Mouse (Mus musculus): ENCODE data around the gene Zfp593. TPM values are rescaled to one million over a fixed set of nuclear protein-coding genes. Genes with fewer than 3 reads are reported as not detected.

Gene Zfp593
- not detected for polyA plus RNA-seq (2014; fragmentation: Illumina TruSeq; extraction: RNeasy Lipid Tissue Mini Kit (QIAGEN cat#74804); ENCODE audit: low read depth, low replicate concordance)

GRCm38 (mm10) chr4:134245148-134245843 is at the start of gene Zfp593:
Zfp593 (minus strand) TSS chr4:134245592.

GRCm38 (mm10) chr4:134287575-134288025 is 42.2 kb upstream of the Zfp593 start, which contains the start of gene Pdik1l:
Pdik1l (minus strand) TSS chr4:134287895.

GRCm38 (mm10) chr4:134253722-134254324 is 8.4 kb upstream of the Zfp593 start, which contains the start of gene Grrp1:
Grrp1 (minus strand) TSS chr4:134254106.

GRCm38 (mm10) chr4:134246719-134247258 is 1.4 kb upstream of the Zfp593 start, which contains the start of gene Gm30191:
Gm30191 (plus strand) TSS chr4:134246935.

GRCm38 (mm10) chr4:134243516-134244250 is 1.7 kb downstream of the Zfp593 start, which contains the start of gene E130218I03Rik:
E130218I03Rik (plus strand) TSS chr4:134243662.

GRCm38 (mm10) chr4:134238279-134238651 is 7.1 kb downstream of the Zfp593 start, which contains the start of gene Cnksr1:
Cnksr1 (minus strand) TSS chr4:134238399.

GRCm38 (mm10) chr4:134227194-134227593 is 18.2 kb downstream of the Zfp593 start, which contains the start of gene Catsper4:
Catsper4 (minus strand) TSS chr4:134227383.

GRCm38 (mm10) chr4:134202904-134203303 is 42.5 kb downstream of the Zfp593 start, which contains the start of gene Gm7534:
Gm7534 (minus strand) TSS chr4:134203004.

Other genes starting within 250 kb of the Zfp593 start
- gene Dhdds, start 244.7 kb downstream of the Zfp593 start, polyA plus RNA-seq (2014; fragmentation: Illumina TruSeq; extraction: RNeasy Lipid Tissue Mini Kit (QIAGEN cat#74804); ENCODE audit: low read depth, low replicate concordance), result 19.4 TPM
- gene Lin28a, start 226.8 kb downstream of the Zfp593 start, polyA plus RNA-seq (2014; fragmentation: Illumina TruSeq; extraction: RNeasy Lipid Tissue Mini Kit (QIAGEN cat#74804); ENCODE audit: low read depth, low replicate concordance), result not detected
- gene Zfp683, start 191.8 kb downstream of the Zfp593 start, polyA plus RNA-seq (2014; fragmentation: Illumina TruSeq; extraction: RNeasy Lipid Tissue Mini Kit (QIAGEN cat#74804); ENCODE audit: low read depth, low replicate concordance), result not detected
- gene Crybg2, start 184.8 kb downstream of the Zfp593 start, polyA plus RNA-seq (2014; fragmentation: Illumina TruSeq; extraction: RNeasy Lipid Tissue Mini Kit (QIAGEN cat#74804); ENCODE audit: low read depth, low replicate concordance), result not detected
- 15.0 TPM for gene Cd52, start 150.5 kb downstream of the Zfp593 start, polyA plus RNA-seq (2014; fragmentation: Illumina TruSeq; extraction: RNeasy Lipid Tissue Mini Kit (QIAGEN cat#74804); ENCODE audit: low read depth, low replicate concordance)
- 0.53 TPM for gene Ubxn11, start 143.0 kb downstream of the Zfp593 start, polyA plus RNA-seq (2014; fragmentation: Illumina TruSeq; extraction: RNeasy Lipid Tissue Mini Kit (QIAGEN cat#74804); ENCODE audit: low read depth, low replicate concordance)
- 1.0 TPM for gene Sh3bgrl3, start 116.8 kb downstream of the Zfp593 start, polyA plus RNA-seq (2014; fragmentation: Illumina TruSeq; extraction: RNeasy Lipid Tissue Mini Kit (QIAGEN cat#74804); ENCODE audit: low read depth, low replicate concordance)
- 9.9 TPM for gene Cep85, start 58.5 kb downstream of the Zfp593 start, polyA plus RNA-seq (2014; fragmentation: Illumina TruSeq; extraction: RNeasy Lipid Tissue Mini Kit (QIAGEN cat#74804); ENCODE audit: low read depth, low replicate concordance)
- not detected for gene Gm7534, start 42.6 kb downstream of the Zfp593 start, polyA plus RNA-seq (2014; fragmentation: Illumina TruSeq; extraction: RNeasy Lipid Tissue Mini Kit (QIAGEN cat#74804); ENCODE audit: low read depth, low replicate concordance)
- not detected for gene Catsper4, start 18.2 kb downstream of the Zfp593 start, polyA plus RNA-seq (2014; fragmentation: Illumina TruSeq; extraction: RNeasy Lipid Tissue Mini Kit (QIAGEN cat#74804); ENCODE audit: low read depth, low replicate concordance)
- 0.65 TPM for gene Cnksr1, start 7.2 kb downstream of the Zfp593 start, polyA plus RNA-seq (2014; fragmentation: Illumina TruSeq; extraction: RNeasy Lipid Tissue Mini Kit (QIAGEN cat#74804); ENCODE audit: low read depth, low replicate concordance)
- gene E130218I03Rik, start 1.9 kb downstream of the Zfp593 start, polyA plus RNA-seq (2014; fragmentation: Illumina TruSeq; extraction: RNeasy Lipid Tissue Mini Kit (QIAGEN cat#74804); ENCODE audit: low read depth, low replicate concordance), result not detected
- gene Gm30191, start 1.3 kb upstream of the Zfp593 start, polyA plus RNA-seq (2014; fragmentation: Illumina TruSeq; extraction: RNeasy Lipid Tissue Mini Kit (QIAGEN cat#74804); ENCODE audit: low read depth, low replicate concordance), result not detected
- not detected for gene Grrp1, start 8.5 kb upstream of the Zfp593 start, polyA plus RNA-seq (2014; fragmentation: Illumina TruSeq; extraction: RNeasy Lipid Tissue Mini Kit (QIAGEN cat#74804); ENCODE audit: low read depth, low replicate concordance)
- 16.7 TPM for gene Pdik1l, start 42.3 kb upstream of the Zfp593 start, polyA plus RNA-seq (2014; fragmentation: Illumina TruSeq; extraction: RNeasy Lipid Tissue Mini Kit (QIAGEN cat#74804); ENCODE audit: low read depth, low replicate concordance)
- 6.7 TPM for gene Trim63, start 69.5 kb upstream of the Zfp593 start, polyA plus RNA-seq (2014; fragmentation: Illumina TruSeq; extraction: RNeasy Lipid Tissue Mini Kit (QIAGEN cat#74804); ENCODE audit: low read depth, low replicate concordance)
- gene Slc30a2, start 97.6 kb upstream of the Zfp593 start, polyA plus RNA-seq (2014; fragmentation: Illumina TruSeq; extraction: RNeasy Lipid Tissue Mini Kit (QIAGEN cat#74804); ENCODE audit: low read depth, low replicate concordance), result 9.1 TPM
- gene Extl1, start 138.3 kb upstream of the Zfp593 start, polyA plus RNA-seq (2014; fragmentation: Illumina TruSeq; extraction: RNeasy Lipid Tissue Mini Kit (QIAGEN cat#74804); ENCODE audit: low read depth, low replicate concordance), result 0.08 TPM
- 47.8 TPM for gene Pafah2, start 150.7 kb upstream of the Zfp593 start, polyA plus RNA-seq (2014; fragmentation: Illumina TruSeq; extraction: RNeasy Lipid Tissue Mini Kit (QIAGEN cat#74804); ENCODE audit: low read depth, low replicate concordance)
- gene Stmn1, start 222.7 kb upstream of the Zfp593 start, polyA plus RNA-seq (2014; fragmentation: Illumina TruSeq; extraction: RNeasy Lipid Tissue Mini Kit (QIAGEN cat#74804); ENCODE audit: low read depth, low replicate concordance), result 55.3 TPM